Mouse (Mus musculus) kidney, embryonic 15.5 days (tissue): ENCODE results near the gene Adam10. TPM values are rescaled to one million over a fixed set of nuclear protein-coding genes. Genes with fewer than 3 reads are reported as not detected.

ENCODE experiments used
- ATAC-seq: fragments of 200-750 bp; cut with Nextera tagmentation; replicated peaks from 2 replicates; pipeline ENCODE4 v1.8.0; 2017; ENCODE audit warnings: moderate TSS enrichment; ENCODE audit not compliant: low FRiP score
- H3K27ac ChIP-seq: fragments of 300-500 bp; sonication (generic); 2 replicates; pipeline ENCODE4 v1.5.1; 2015; ENCODE audit warnings: mild to moderate bottlenecking, inconsistent platforms
- H3K27me3 ChIP-seq: fragments of 300-500 bp; sonication (generic); 2 replicates; pipeline ENCODE4 v1.6.1; 2015; ENCODE audit warnings: inconsistent platforms
- H3K36me3 ChIP-seq: fragments of 300-500 bp; sonication (generic); 2 replicates; pipeline ENCODE4 v1.6.1; 2015; ENCODE audit warnings: inconsistent platforms
- H3K4me1 ChIP-seq: fragments of 300-500 bp; sonication (generic); 2 replicates; pipeline ENCODE4 v1.6.1; 2015; ENCODE audit warnings: inconsistent platforms
- H3K4me2 ChIP-seq: fragments of 300-500 bp; sonication (generic); 2 replicates; pipeline ENCODE4 v1.6.1; 2015; ENCODE audit warnings: moderate library complexity, mild to moderate bottlenecking, inconsistent platforms
- H3K4me3 ChIP-seq: fragments of 300-500 bp; sonication (generic); replicated peaks from 2 replicates; pipeline ENCODE4 v1.5.1; 2015; ENCODE audit warnings: mild to moderate bottlenecking, inconsistent platforms
- H3K9ac ChIP-seq: fragments of 300-500 bp; sonication (generic); 2 replicates; pipeline ENCODE4 v1.6.1; 2015; ENCODE audit warnings: mild to moderate bottlenecking, inconsistent platforms
- H3K9me3 ChIP-seq: fragments of 300-500 bp; sonication (generic); replicated peaks from 2 replicates; pipeline ENCODE4 v1.6.1; 2016; ENCODE audit warnings: inconsistent platforms
- WGBS: fragments of 180-500 bp; shearing (Covaris S2); methylation state at CpG from one replicate; pipeline ENCODE4 v1.1.7; 2015; ENCODE audit warnings: mixed read lengths; 5-methylcytosine and 5-hydroxymethylcytosine counted together
- polyA plus RNA-seq: library from polyadenylated mRNA; unstranded; fragments of >200 nt; fragmentation: Nextera tagmentation; extraction: Ambion mirVana; gene quantifications from 2 replicates; pipeline ENCODE4 v1.2.1, GENCODE M21; 2015

Gene Adam10
- polyA plus RNA-seq, 1 experiment from 2014 or later, result 88.3 TPM

- Histone ChIP-seq H3K4me1 (peaks cover 34% of the 10 kb centered on the region), H3K36me3 (no peaks in the 10 kb centered on the region), H3K4me2 (peak within 1 kb of the TSS; percentile 91), H3K27ac (peak within 1 kb of the TSS; percentile 96), H3K9ac (peak within 1 kb of the TSS; percentile 78), H3K4me3 (peak within 1 kb of the TSS; percentile 70), H3K27me3 (no peaks in the 10 kb centered on the region), H3K9me3 (no peaks in the 10 kb centered on the region)
- ATAC-seq, result peak; percentile 97
- WGBS, result 1% methylated on average over 67 of the region's 67 CpGs
These were observed 21.5 kb upstream of the Adam10 start, which contains the start of gene Mindy2 for GRCm38 (mm10) chr9:70657013-70657967. TSS of gene Mindy2 (minus strand) at chr9:70657174.

GRCm38 (mm10) chr9:70658266-70658665, 20.5 kb upstream of the Adam10 start:
- ATAC-seq, result no peak
- no peak overlapping the region for H3K4me3 ChIP-seq
- H3K4me1 ChIP-seq, result peaks cover 30% of the 10 kb centered on the region
- H3K4me2 ChIP-seq, result no peak overlapping the region
- no peaks in the 10 kb centered on the region for H3K36me3 ChIP-seq
- H3K9me3 ChIP-seq, result no peaks in the 10 kb centered on the region
- no peaks in the 10 kb centered on the region for H3K27me3 ChIP-seq
- no peak overlapping the region for H3K27ac ChIP-seq
- no peak overlapping the region for H3K9ac ChIP-seq
- 62% methylated on average over 2 of the region's 2 CpGs for WGBS

DNA sequence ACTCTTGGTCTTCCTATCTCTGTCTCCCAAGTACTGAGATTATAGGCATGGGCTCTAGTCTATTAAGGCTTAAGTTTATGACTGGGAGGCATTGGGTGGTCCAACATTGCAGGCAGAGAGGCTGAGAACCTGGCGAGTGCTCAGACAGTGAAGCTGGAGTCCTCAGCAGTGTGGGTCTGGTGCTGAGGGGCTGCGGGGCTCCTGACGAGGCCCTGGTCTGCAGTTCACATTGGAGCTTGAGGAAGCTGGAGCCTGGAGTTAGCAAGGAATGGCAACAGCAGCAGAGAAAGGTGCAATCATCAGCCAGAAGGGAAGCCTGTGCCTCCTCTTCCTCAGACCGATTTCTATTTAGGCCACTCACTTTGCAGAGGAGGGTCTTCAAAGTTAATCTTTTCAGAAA, 13.9 kb upstream of the Adam10 start:
- no peak for ATAC-seq
- no peak overlapping the region for H3K9ac ChIP-seq
- 79% methylated on average over 4 of the region's 4 CpGs for WGBS
- H3K4me3 ChIP-seq, result no peak overlapping the region
- no peak overlapping the region for H3K27ac ChIP-seq
- H3K27me3 ChIP-seq, result no peaks in the 10 kb centered on the region
- H3K9me3 ChIP-seq, result 0 out of 2 replicates have a peak, but pooled peaks cover 2% of the 10 kb centered on the region
- H3K36me3 ChIP-seq, result no peaks in the 10 kb centered on the region
- no peaks in the 10 kb centered on the region for H3K4me1 ChIP-seq
- no peak overlapping the region for H3K4me2 ChIP-seq

GRCm38 (mm10) chr9:70665372-70666145, 13.2 kb upstream of the Adam10 start:
- Histone ChIP-seq H3K4me3 (no peak overlapping the region), H3K27ac (no peak overlapping the region), H3K4me2 (no peak overlapping the region), H3K36me3 (no peaks in the 10 kb centered on the region), H3K4me1 (no peaks in the 10 kb centered on the region), H3K9ac (no peak overlapping the region), H3K9me3 (0 out of 2 replicates have a peak, but pooled peaks cover 2% of the 10 kb centered on the region), H3K27me3 (no peaks in the 10 kb centered on the region)
- no peak for ATAC-seq
- WGBS, result 78% methylated on average over 16 of the region's 16 CpGs

DNA sequence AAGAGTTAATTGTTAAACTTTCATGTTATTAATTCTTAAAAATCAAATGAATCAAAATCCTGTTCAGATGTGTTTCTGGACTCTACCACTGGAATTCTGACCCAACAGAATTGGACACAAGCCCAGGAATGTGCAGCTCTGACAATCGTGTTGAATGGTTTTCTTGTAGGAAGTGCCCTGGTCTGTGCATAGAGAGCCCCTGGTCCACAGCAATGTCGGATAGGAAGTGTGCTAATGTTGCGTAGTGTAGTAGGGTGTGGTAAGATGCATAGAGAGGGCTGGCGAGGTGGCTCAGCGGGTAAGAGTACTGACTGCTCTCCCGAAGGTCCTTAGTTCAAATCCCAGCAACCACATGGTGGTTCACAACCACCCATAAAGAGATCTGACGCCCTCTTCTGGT, 12.0 kb upstream of the Adam10 start:
- no peaks in the 10 kb centered on the region for H3K36me3 ChIP-seq
- no peaks in the 10 kb centered on the region for H3K4me1 ChIP-seq
- H3K4me3 ChIP-seq, result no peak overlapping the region
- 0 out of 2 replicates have a peak, but pooled peaks cover 2% of the 10 kb centered on the region for H3K9me3 ChIP-seq
- 67% methylated on average over 7 of the region's 7 CpGs for WGBS
- no peaks in the 10 kb centered on the region for H3K27me3 ChIP-seq
- no peak overlapping the region for H3K4me2 ChIP-seq
- ATAC-seq, result no peak
- no peak overlapping the region for H3K27ac ChIP-seq
- no peak overlapping the region for H3K9ac ChIP-seq

GRCm38 (mm10) chr9:70668048-70668447, 10.7 kb upstream of the Adam10 start:
- Histone ChIP-seq H3K36me3 (no peaks in the 10 kb centered on the region), H3K27ac (no peak overlapping the region), H3K27me3 (no peaks in the 10 kb centered on the region), H3K9me3 (0 out of 2 replicates have a peak, but pooled peaks cover 2% of the 10 kb centered on the region), H3K9ac (no peak overlapping the region), H3K4me3 (no peak overlapping the region), H3K4me2 (no peak overlapping the region), H3K4me1 (peaks cover 3% of the 10 kb centered on the region; the same call in 1 of the 2 replicates)
- no peak for ATAC-seq

DNA sequence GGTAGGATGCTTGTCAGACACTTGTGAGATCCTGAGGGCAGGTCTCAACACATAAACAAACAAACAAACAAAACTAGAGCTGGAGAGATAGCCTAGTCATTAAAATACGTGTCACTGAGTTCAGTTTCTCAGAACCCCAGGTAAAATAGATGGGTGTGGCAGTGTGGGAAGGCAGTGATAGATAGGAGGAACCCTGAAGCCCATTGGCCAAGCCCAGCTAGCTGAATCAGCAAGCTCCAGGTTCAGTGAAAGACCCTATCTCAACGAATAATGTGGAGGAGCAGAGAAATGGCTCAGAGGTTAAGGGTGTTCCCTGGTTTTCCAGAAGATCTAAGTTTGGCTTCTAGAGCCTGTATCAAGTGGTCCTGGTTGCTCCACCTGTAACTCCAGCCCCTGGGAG, 9.6 kb upstream of the Adam10 start:
- Histone ChIP-seq H3K36me3 (no peaks in the 10 kb centered on the region), H3K9me3 (0 out of 2 replicates have a peak, but pooled peaks cover 2% of the 10 kb centered on the region), H3K4me1 (peaks cover 3% of the 10 kb centered on the region; the same call in 1 of the 2 replicates), H3K4me3 (no peak overlapping the region), H3K9ac (no peak overlapping the region), H3K4me2 (no peak overlapping the region), H3K27me3 (no peaks in the 10 kb centered on the region), H3K27ac (no peak overlapping the region)
- 53% methylated on average over 2 of the region's 2 CpGs for WGBS
- peak; percentile 60; the same call in 1 of the 2 replicates for ATAC-seq

DNA sequence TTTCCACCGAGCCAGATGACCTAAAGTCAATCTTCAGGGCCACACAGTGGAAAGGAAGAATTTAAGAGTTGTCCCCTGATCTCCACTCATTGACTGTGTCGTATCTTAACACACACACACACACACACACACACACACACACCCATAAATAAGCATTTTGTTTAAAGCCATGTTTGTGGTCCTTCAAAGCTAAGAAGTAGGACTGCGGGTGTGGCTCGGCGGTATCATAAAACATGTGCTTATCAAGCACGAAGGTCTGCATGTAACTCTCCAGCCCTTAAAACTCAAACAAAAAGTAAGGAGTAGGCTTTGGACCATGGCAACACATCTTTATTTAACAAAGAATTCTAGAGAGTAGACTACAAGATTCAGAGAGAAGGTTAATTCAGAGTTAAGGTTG, 8.4 kb upstream of the Adam10 start:
- H3K4me2 ChIP-seq, result no peak overlapping the region

DNA sequence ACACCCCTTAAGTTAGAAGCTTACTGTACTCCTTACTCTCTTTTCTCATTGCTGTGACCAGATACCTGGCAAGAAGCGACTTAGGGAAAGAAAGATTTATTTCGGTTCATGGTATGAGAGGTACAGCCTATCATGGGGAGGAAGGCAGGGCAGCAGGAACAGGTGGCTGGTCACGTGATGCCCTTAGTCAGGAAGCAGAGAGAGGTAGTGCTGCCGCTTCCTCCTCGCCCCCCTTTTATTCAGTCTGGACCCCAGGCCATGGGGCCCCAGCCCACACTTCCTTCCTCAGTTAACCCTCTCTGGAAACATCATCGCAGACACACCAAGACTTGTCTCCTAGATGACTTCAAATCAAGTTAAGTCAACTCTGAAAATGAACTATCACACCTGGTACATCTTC, 7.5 kb upstream of the Adam10 start:
- Histone ChIP-seq H3K4me3 (no peak overlapping the region), H3K9ac (no peak overlapping the region), H3K27ac (no peak overlapping the region), H3K4me1 (peaks cover 3% of the 10 kb centered on the region; the same call in 1 of the 2 replicates), H3K27me3 (no peaks in the 10 kb centered on the region), H3K9me3 (0 out of 2 replicates have a peak, but pooled peaks cover 2% of the 10 kb centered on the region), H3K36me3 (no peaks in the 10 kb centered on the region), H3K4me2 (no peak overlapping the region)
- WGBS, result 65% methylated on average over 6 of the region's 6 CpGs
- no peak for ATAC-seq

More for the DNA sequence above, 8.4 kb upstream of the Adam10 start:
- 0 out of 2 replicates have a peak, but pooled peaks cover 2% of the 10 kb centered on the region for H3K9me3 ChIP-seq
- no peak overlapping the region for H3K9ac ChIP-seq
- H3K4me3 ChIP-seq, result no peak overlapping the region
- no peak for ATAC-seq
- H3K4me1 ChIP-seq, result peaks cover 3% of the 10 kb centered on the region; the same call in 1 of the 2 replicates
- H3K27ac ChIP-seq, result no peak overlapping the region
- H3K27me3 ChIP-seq, result no peaks in the 10 kb centered on the region
- H3K36me3 ChIP-seq, result no peaks in the 10 kb centered on the region
- 80% methylated on average over 6 of the region's 6 CpGs for WGBS

GRCm38 (mm10) chr9:70671772-70672579, 6.8 kb upstream of the Adam10 start:
- Histone ChIP-seq H3K27ac (no peak overlapping the region), H3K9ac (no peak overlapping the region), H3K36me3 (no peaks in the 10 kb centered on the region), H3K4me1 (peaks cover 3% of the 10 kb centered on the region; the same call in 1 of the 2 replicates), H3K4me2 (no peak overlapping the region), H3K9me3 (0 out of 2 replicates have a peak, but pooled peaks cover 2% of the 10 kb centered on the region), H3K27me3 (no peaks in the 10 kb centered on the region), H3K4me3 (no peak overlapping the region)
- no peak for ATAC-seq
- 49% methylated on average over 10 of the region's 10 CpGs for WGBS

- H3K27ac ChIP-seq, result no peak overlapping the region
- no peak overlapping the region for H3K9ac ChIP-seq
- H3K4me2 ChIP-seq, result no peak overlapping the region
- 75% methylated on average over 4 of the region's 4 CpGs for WGBS
- no peaks in the 10 kb centered on the region for H3K9me3 ChIP-seq
- H3K4me1 ChIP-seq, result peaks cover 3% of the 10 kb centered on the region; the same call in 1 of the 2 replicates
- ATAC-seq, result no peak
- no peaks in the 10 kb centered on the region for H3K27me3 ChIP-seq
- H3K4me3 ChIP-seq, result no peak overlapping the region
- H3K36me3 ChIP-seq, result no peaks in the 10 kb centered on the region
These were observed 5.1 kb upstream of the Adam10 start for GRCm38 (mm10) chr9:70673656-70674055.
